Mouse (Mus musculus) ES-E14 (cell line): ENCODE results near the gene Aldh1b1.

Source experiments
- CHD2 ChIP-seq: IDR thresholded peaks from 2 replicates; pipeline ENCODE4 v1.6.1; 2014; ENCODE audit warnings: mild to moderate bottlenecking, low read depth, low read length, inconsistent platforms
- HCFC1 ChIP-seq: IDR thresholded peaks from 2 replicates; pipeline ENCODE4 v1.6.1; 2012; ENCODE audit warnings: low read length, inconsistent platforms, borderline replicate concordance; ENCODE audit not compliant: insufficient read depth
- ZNF384 ChIP-seq: IDR thresholded peaks from 2 replicates; pipeline ENCODE4 v1.6.1; 2012; ENCODE audit warnings: low read depth, low read length, inconsistent platforms

GRCm38 (mm10) chr4:45762600-45762999 is 36.2 kb upstream of the Aldh1b1 start:
- no peak for TF ChIP-seq HCFC1
- TF ChIP-seq CHD2: no peak
- no peak for TF ChIP-seq ZNF384
